Mouse (Mus musculus): Measurements from ENCODE around the gene Vsir.

Gene Vsir

DNA sequence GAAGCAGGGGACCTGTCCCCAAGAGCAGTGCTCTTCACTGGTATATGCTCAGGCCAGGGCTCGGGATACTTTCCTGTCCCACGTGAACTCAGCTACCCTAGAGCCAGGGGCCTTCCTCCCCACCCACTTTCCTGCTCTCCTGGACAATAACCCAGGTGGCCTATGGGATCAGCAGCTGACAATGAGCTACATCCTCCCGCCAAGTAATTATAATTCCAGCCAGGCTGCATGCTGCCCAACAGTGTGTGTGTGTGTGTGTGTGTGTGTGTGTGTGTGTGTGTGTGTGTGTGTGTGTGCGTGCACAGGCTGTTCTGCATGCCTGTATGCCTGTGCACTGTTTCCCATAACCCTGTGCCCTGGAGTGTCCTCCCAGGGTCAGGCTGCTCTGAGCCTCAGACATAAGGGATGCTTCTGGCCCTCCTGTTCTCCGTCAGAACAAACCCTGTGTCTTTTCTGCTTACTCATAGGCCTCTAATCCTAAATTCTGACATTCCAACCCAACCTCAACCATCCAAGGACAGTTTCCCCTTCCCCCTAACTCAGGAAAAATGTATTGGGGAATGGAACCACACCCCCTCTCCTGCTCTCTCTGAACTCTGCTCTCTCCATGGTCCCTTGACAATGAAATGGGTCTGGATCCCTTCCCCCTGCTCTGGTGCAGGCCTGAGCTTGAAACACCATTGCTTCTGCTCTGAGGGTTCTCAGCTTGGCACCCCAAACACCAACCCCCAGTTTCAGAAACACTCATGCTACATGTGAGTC is 6.8 kb downstream of the Vsir start:
- DNase-seq (ENCODE audit: inconsistent age in 2 of 2, low spot score in 1 of 2) = no peak

GRCm38 (mm10) chr10:60354003-60354325 is 7.3 kb downstream of the Vsir start:
- DNase-seq (ENCODE audit: inconsistent age in 2 of 2, low spot score in 1 of 2) = no peak

GRCm38 (mm10) chr10:60354881-60355677 is 8.4 kb downstream of the Vsir start:
- peak in 1 of 2 experiments; percentile 37 for DNase-seq (ENCODE audit: inconsistent age in 2 of 2, low spot score in 1 of 2)

DNA sequence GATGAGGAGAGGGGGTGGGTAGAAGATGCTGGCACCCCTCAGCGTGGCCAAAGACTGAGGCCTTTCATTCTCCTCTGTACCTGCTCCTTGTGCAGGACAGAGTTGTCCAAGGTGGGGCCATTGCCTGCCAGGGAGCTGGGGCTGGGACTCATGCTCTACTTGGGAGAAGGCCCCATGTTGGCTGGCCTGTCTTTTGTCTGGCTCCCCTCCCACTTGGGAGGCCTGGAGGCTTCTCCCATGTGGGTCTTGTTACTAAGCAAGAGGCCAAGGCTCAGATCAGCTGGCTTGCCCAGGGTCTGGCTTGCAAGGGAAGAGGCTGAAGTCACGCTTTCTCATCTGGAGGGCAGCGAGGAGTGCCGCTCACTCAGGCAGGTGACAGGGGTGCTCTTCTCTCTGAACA is 10.8 kb downstream of the Vsir start:
- peak in 1 of 2 experiments; percentile 61 for DNase-seq (ENCODE audit: inconsistent age in 2 of 2, low spot score in 1 of 2)

DNA sequence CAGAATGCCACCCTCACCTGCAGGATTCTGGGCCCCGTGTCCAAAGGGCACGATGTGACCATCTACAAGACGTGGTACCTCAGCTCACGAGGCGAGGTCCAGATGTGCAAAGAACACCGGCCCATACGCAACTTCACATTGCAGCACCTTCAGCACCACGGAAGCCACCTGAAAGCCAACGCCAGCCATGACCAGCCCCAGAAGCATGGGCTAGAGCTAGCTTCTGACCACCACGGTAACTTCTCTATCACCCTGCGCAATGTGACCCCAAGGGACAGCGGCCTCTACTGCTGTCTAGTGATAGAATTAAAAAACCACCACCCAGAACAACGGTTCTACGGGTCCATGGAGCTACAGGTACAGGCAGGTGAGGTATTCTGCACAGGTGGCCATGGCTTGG is 11.2 kb downstream of the Vsir start:
- no peak for DNase-seq (ENCODE audit: inconsistent age in 2 of 2, low spot score in 1 of 2)

DNA sequence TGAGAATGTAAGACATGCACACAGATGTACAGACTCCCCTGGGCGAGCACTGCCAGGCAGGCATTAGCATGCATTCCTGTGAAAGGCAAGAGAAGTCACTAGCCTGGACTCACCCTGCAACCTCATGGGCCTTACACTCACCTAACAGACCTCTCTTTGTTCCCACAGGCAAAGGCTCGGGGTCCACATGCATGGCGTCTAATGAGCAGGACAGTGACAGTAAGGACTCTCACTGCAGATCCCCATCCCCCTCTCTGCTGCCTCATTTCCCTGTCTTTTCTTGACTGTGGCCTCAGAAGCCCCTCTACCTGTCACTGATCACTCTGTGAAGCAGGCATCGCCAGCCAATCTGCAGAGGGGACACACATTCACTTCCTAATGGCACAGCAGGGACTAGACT is 12.1 kb downstream of the Vsir start:
- no peak for DNase-seq (ENCODE audit: inconsistent age in 2 of 2, low spot score in 1 of 2)

DNA sequence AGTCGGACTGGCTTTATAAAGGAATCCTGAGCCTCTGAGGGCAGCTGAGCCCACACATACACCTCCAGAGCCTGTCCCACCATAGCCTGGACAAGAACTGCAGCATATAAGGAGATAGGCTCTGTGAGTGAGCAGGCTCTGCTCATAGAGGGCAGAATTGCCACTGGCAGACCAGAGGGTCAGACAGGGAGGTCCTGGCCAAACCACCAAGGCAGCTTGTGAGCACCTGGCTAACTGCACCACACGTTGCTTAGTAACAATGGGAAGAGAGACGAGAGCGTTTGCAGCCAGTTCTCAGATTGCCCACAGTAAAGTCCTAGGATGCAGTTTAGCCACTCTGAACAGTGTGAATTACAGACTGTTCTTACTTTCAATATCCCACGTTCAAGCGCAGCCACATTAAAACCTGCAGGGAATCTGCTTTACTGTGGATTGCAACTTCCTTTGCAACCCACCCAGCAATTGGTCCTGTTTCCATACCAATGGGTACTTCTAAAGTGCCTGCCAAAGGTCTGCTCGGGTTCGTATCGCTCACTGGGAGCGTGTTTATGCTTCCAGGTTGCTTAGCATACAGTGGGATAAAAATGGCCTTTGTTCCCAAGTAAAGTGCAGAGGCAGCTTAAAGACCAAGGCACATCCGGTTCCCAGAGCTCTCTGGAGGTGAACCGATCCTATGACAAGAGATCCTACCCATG is 15.1 kb downstream of the Vsir start:
- no peak for DNase-seq (ENCODE audit: inconsistent age in 2 of 2, low spot score in 1 of 2)

DNA sequence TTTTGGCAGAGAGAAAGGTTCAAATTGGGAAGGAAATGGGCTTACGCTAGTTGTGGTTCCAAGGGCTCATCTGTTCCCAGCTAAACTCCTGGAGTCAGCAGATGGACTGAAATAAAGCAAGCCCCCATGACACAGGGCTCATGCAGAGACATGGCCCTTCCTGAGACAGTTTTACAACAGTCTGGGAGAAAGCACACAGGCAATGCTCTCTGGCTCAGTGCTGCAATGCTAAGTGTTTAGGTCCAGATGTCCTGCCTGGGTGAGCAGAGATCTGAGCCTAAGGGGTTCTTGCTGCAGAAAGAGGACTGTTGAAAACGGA is 15.6 kb downstream of the Vsir start:
- DNase-seq (ENCODE audit: inconsistent age in 2 of 2, low spot score in 1 of 2) = no peak

- DNase-seq (ENCODE audit: inconsistent age in 2 of 2, low spot score in 1 of 2) = no peak
Observed at GRCm38 (mm10) chr10:60363426-60363825, 16.8 kb downstream of the Vsir start.

- no peak for DNase-seq (ENCODE audit: inconsistent age in 2 of 2, low spot score in 1 of 2)
Observed at GRCm38 (mm10) chr10:60367145-60367544, 20.5 kb downstream of the Vsir start.

DNA sequence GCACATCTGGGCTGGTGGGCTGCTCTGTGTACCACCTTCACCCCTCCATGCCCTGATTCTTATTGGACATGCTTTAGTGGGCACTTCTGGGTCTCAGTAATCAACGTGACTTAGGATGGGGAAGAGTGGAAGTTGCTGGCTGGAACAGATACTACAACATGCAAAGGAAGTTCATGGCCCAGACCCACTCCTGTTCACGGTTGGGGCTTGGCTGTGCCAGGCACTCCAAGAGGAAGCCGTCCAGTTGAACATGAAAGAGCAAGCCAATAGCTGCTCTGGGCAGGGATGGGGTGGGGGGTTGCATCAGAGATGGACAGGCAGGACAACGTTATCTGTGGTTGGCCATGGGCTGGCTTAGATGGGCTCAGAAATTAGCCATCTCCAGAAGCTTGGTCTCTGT is 21.3 kb downstream of the Vsir start:
- no peak for DNase-seq (ENCODE audit: inconsistent age in 2 of 2, low spot score in 1 of 2)

GRCm38 (mm10) chr10:60369405-60369804 is 22.8 kb downstream of the Vsir start:
- DNase-seq (ENCODE audit: inconsistent age in 2 of 2, low spot score in 1 of 2) = no peak

DNA sequence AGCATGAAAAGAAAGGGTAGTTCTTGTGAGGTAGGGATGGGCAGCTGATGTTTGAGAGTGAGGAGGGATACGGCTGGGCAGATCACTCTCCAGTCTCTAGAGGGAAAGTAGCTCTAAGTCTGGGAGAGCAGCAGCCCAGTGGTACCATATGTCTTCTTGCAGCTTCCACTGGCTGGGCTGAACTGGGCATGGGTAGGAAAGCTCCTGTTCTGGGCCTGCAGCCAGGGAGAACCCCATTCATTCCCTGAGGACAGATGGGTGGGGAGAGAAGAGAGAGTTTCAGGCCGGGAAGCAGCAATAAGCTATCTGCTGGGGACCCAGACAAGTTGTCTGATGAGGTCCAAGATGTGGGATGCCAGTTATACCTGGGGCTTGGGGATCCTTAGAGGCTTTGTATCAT is 23.4 kb downstream of the Vsir start:
- DNase-seq (ENCODE audit: inconsistent age in 2 of 2, low spot score in 1 of 2) = no peak

DNA sequence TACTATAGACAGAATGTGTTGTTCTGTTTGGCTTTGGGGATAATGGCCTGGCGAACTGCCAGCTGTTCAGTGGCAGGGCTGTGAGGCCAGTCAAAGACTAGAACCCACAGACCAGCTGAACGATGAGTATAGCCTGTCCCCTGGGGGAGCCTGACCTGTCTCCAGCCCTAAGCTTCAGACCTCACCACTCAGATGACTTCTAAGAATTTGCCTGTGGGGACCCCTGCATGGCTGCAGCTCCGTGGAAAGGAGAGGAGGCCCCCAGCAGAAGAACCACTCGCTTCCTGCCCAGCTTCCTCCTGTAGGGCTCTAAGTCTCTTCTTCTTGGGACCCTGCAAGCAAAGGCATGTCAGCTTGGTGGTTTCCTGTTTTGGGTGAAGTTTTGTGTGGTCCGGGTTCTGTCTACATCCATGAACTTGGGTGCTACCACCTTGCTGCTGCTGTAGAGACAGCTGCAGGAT is 24.0 kb downstream of the Vsir start:
- no peak for DNase-seq (ENCODE audit: inconsistent age in 2 of 2, low spot score in 1 of 2)

DNA sequence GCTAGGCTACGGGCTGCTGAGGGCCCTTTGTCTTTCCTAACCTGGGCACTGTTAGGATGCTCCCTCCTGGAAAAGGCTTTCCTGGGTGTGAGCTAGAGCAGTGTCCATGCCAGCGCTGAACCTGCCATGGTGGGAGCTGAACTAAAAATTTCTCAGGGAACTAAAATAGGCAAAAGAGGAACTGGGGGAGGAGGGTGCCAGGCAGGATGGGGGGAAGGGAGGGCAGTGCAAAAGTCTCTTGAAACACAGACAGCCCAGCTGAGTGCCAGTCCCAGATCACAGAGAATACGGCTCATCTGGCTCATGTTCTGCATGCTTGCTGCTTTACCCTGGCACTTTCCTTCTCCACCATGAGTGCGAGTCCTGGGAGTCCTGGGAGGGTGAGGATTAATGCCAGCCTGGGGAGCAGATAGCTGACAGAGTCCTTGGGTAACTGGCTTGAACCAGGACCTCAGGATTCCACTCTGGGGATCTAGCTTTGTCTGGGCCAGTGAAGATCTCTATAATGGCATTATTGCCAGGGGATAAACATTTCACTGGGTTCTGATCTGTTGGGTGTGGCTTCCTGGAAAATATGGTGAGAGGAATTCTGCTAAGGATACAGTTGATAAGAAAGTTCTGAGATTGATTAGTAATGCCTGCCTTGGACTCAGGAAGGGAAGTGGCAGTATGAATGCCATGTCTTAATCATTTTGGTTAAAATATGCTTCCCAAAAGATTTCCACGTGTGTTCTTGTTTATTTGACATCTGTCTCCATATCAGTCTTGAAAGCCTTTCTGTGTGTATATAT is 25.1 kb downstream of the Vsir start:
- peak in 1 of 2 experiments; percentile 47 for DNase-seq (ENCODE audit: inconsistent age in 2 of 2, low spot score in 1 of 2)

GRCm38 (mm10) chr10:60373543-60373936 is 26.9 kb downstream of the Vsir start:
- no peak for DNase-seq (ENCODE audit: inconsistent age in 2 of 2, low spot score in 1 of 2)

GRCm38 (mm10) chr10:60373937-60374578 is 27.4 kb downstream of the Vsir start:
- peak; percentile 62 to 77 for DNase-seq (ENCODE audit: inconsistent age in 2 of 2, low spot score in 1 of 2)

GRCm38 (mm10) chr10:60376704-60377103 is 30.1 kb downstream of the Vsir start:
- no peak for DNase-seq (ENCODE audit: inconsistent age in 2 of 2, low spot score in 1 of 2)

DNA sequence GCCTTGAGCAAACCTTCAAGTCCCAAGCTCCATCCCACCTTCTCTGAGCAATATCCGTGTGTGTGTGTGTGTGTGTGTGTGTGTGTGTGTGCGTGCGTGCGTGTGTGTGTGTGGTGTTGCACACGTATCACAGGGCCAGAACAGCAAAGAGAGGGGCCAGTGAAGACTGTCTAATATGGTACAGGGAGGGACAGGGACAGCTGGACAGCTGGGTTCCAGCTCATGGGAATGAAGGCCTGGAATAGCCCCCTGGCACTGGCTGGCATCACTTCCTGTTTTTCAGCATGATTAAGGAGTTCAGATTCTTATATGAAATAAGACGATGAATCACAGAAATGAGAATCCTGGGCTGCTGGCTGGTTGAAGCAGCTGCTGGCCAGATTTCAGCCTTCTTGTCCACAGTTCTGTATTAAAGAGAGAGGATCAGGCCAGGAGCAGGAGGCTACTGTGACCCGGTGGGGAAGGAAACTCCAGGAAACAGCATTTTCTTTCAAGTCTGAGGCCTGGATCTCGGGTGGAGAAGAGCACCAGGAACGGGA is 32.8 kb downstream of the Vsir start:
- DNase-seq (ENCODE audit: inconsistent age in 2 of 2, low spot score in 1 of 2) = no peak

DNA sequence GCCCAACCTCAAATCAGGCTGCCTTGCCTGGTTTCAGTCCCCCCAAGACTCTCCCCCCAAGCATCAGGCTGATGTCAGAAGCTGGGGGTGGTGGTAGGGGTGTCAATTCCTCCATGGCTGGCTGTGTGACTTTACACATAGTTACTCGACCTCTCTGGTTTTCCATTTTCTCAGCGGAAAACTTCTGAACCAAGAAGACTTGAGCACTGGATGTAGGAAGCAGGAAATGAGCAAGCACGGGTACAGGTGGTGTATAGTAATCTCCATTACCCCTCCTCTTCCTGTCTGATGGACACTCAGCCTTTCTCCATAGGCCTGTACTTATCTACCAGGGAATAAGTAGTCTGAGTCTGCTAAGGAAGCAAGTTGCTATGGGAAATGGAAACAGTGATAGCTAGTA is 33.6 kb downstream of the Vsir start:
- DNase-seq (ENCODE audit: inconsistent age in 2 of 2, low spot score in 1 of 2) = no peak

All from adrenal gland, adult (tissue).